Mouse (Mus musculus) cortical plate, adult 2 months (tissue): ENCODE data around the gene Gramd1b.

ENCODE experiments used
- CTCF ChIP-seq: fragments of 200-500 bp; IDR thresholded peaks from 2 replicates; pipeline ENCODE4 v1.5.1; 2011; ENCODE audit warnings: mild to moderate bottlenecking, control low read depth, low read length; ENCODE audit not compliant: insufficient read depth; ENCODE audit errors: extremely low read depth
- POLR2A ChIP-seq: fragments of 200-500 bp; IDR thresholded peaks from 2 replicates; pipeline ENCODE4 v1.6.1; 2011; ENCODE audit warnings: mild to moderate bottlenecking, low read length, control low read depth; ENCODE audit not compliant: insufficient read depth; ENCODE audit errors: extremely low read depth

DNA sequence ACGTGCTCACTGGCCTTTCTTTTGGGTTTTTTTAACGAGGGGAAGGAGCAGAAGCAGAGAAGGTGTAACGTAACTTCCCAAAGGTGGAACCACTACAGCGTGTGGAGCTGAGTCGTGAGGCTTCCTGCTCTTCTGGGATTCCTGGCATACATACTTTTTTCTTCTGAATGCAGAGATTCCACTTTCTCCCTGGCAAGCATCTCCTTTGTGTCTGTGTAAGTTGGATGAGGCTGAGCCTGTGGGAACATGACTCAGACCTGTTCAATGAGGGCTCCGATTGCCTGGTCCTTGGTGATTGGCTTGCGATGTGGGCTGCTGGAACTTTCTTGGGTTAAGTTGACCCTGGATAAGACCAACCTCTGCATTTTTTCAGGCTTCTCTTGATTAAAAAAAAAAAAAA, 28.5 kb upstream of the Gramd1b start:
- TF ChIP-seq CTCF (no peak), POLR2A (no peak)
